Mouse (Mus musculus) kidney, embryonic 15.5 days (tissue): ENCODE results near the gene Nrros. TPM values are rescaled to one million over a fixed set of nuclear protein-coding genes. Genes with fewer than 3 reads are reported as not detected.
A peak's percentile ranks its signal among the peaks of the same experiment; 100 is the strongest.

Experiments used
- ATAC-seq: fragments of 200-750 bp; cut with Nextera tagmentation; replicated peaks from 2 replicates; pipeline ENCODE4 v1.8.0; 2017; ENCODE audit warnings: moderate TSS enrichment; ENCODE audit not compliant: low FRiP score
- H3K27ac ChIP-seq: fragments of 300-500 bp; sonication (generic); 2 replicates; pipeline ENCODE4 v1.5.1; 2015; ENCODE audit warnings: mild to moderate bottlenecking, inconsistent platforms
- H3K27me3 ChIP-seq: fragments of 300-500 bp; sonication (generic); 2 replicates; pipeline ENCODE4 v1.6.1; 2015; ENCODE audit warnings: inconsistent platforms
- H3K36me3 ChIP-seq: fragments of 300-500 bp; sonication (generic); 2 replicates; pipeline ENCODE4 v1.6.1; 2015; ENCODE audit warnings: inconsistent platforms
- H3K4me1 ChIP-seq: fragments of 300-500 bp; sonication (generic); 2 replicates; pipeline ENCODE4 v1.6.1; 2015; ENCODE audit warnings: inconsistent platforms
- H3K4me2 ChIP-seq: fragments of 300-500 bp; sonication (generic); 2 replicates; pipeline ENCODE4 v1.6.1; 2015; ENCODE audit warnings: moderate library complexity, mild to moderate bottlenecking, inconsistent platforms
- H3K4me3 ChIP-seq: fragments of 300-500 bp; sonication (generic); replicated peaks from 2 replicates; pipeline ENCODE4 v1.5.1; 2015; ENCODE audit warnings: mild to moderate bottlenecking, inconsistent platforms
- H3K9ac ChIP-seq: fragments of 300-500 bp; sonication (generic); 2 replicates; pipeline ENCODE4 v1.6.1; 2015; ENCODE audit warnings: mild to moderate bottlenecking, inconsistent platforms
- H3K9me3 ChIP-seq: fragments of 300-500 bp; sonication (generic); replicated peaks from 2 replicates; pipeline ENCODE4 v1.6.1; 2016; ENCODE audit warnings: inconsistent platforms
- WGBS: fragments of 180-500 bp; shearing (Covaris S2); methylation state at CpG from one replicate; pipeline ENCODE4 v1.1.7; 2015; ENCODE audit warnings: mixed read lengths; 5-methylcytosine and 5-hydroxymethylcytosine counted together
- polyA plus RNA-seq: library from polyadenylated mRNA; unstranded; fragments of >200 nt; fragmentation: Nextera tagmentation; extraction: Ambion mirVana; gene quantifications from 2 replicates; pipeline ENCODE4 v1.2.1, GENCODE M21; 2015

Gene Nrros
- 17.7 and 17.8 TPM in 2 replicates for polyA plus RNA-seq

DNA sequence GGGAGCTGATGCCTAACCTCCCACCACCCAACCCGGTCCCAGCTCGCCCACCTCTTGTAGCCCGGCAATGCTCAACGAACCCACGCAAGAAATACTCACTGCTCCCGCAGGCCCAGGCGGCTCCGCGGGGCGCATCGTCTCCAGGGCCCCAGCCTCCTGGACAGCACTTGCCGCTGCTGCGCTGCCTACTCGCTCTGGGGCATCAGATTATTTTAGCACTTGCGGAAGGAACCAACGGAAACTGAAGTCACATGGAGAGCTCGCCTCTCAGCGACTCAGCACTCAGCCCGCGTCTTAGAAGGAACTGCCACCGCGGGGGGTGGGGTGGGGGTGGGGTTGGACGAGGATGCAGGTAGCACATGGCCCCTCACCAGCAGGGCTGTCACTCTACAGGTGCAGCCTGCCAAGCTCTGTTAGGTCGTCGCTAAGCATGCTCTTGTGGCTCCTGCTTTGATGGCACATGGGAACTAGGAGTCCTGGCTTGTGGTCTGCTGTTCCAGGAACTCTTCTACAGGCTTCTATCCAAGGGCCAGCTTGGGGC lies at the start of gene Nrros:
Nrros (minus strand) TSS at position 314 of the 541 bp plus-strand sequence.
- ATAC-seq: peak; percentile 65
- peak within 1 kb of the TSS; percentile 50 for H3K4me3 ChIP-seq
- peak within 1 kb of the TSS; percentile 79 for H3K4me2 ChIP-seq
- H3K9ac ChIP-seq: peak within 1 kb of the TSS; percentile 49
- peaks cover 25% of the 10 kb centered on the region for H3K4me1 ChIP-seq
- peaks cover 8% of the 10 kb centered on the region; the same call in 1 of the 2 replicates for H3K27me3 ChIP-seq
- H3K9me3 ChIP-seq: no peaks in the 10 kb centered on the region
- no peaks in the 10 kb centered on the region for H3K36me3 ChIP-seq
- H3K27ac ChIP-seq: peak within 1 kb of the TSS; percentile 15; the same call in 1 of the 2 replicates
- under 1% methylated on average over 25 of the region's 25 CpGs for WGBS

DNA sequence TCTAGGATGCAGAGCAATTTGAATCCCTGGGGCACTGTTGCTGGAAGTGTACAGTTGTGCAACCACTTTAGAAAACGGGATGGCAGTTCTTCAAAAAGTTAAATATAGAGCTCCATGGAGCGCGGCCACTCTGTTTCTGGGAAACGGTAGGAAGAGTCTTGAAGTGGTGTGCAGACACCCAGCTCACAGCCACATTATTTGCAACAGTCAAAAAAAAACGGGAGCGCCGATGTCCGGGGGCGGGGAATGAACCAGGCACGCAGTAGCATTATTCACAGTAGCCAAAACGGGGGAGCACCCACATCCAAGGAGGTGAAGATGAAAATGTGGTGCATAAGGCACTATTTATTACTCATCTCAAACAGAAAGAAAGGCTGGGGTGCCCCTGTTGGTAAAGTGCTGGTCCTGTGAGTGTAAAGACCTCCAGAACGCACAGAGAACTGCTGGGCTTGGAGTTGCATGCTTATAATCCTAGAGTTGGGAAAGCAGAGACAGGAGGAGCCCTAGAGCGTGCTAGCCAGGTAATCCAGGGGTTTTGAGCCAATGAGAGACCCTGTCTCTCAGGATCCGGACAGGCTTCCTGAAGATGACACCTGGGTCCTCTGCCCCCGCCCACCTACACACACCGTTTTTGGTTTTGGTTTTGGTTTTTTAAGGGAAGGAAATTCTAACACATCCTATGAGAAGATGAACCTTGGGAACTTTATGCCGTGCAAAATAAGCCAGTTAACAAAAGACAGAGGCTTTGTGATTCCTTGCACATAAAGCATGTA lies 49.6 kb upstream of the Nrros start:
- Histone ChIP-seq H3K36me3 (no peaks in the 10 kb centered on the region), H3K27ac (no peak overlapping the region), H3K9ac (no peak overlapping the region), H3K27me3 (no peaks in the 10 kb centered on the region), H3K9me3 (peaks cover 3% of the 10 kb centered on the region; the same call in 1 of the 2 replicates), H3K4me2 (no peak overlapping the region), H3K4me3 (no peak overlapping the region), H3K4me1 (no peaks in the 10 kb centered on the region)
- ATAC-seq: no peak
- 78% methylated on average over 17 of the region's 17 CpGs for WGBS

- H3K36me3 ChIP-seq: no peaks in the 10 kb centered on the region
- H3K27ac ChIP-seq: no peak overlapping the region
- H3K9ac ChIP-seq: no peak overlapping the region
- no peak overlapping the region for H3K4me2 ChIP-seq
- H3K27me3 ChIP-seq: no peaks in the 10 kb centered on the region
- no peak overlapping the region for H3K4me3 ChIP-seq
- H3K9me3 ChIP-seq: peaks cover 9% of the 10 kb centered on the region; the same call in 1 of the 2 replicates
- H3K4me1 ChIP-seq: no peaks in the 10 kb centered on the region
- no peak for ATAC-seq
Measured at GRCm38 (mm10) chr16:32214156-32214555, 48.8 kb upstream of the Nrros start.

DNA sequence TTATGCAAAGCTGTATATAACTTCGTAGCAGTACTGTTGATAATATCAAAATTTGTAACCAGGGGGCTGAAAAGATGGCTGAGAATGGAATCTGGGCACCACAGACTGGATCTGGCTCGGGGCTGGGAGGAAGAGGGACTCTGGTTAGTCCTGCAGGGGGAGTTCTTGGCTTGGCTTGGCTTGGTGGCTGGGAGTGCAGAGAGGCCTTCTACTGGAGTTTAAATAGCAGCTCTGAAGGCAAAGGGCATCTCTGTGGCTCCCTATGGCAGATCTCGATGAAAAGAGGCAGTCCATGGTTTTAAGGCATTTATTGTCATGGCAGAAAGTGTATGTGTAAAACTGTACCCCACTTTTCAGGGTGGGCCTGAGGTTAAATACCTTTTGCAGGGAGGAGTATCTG lies 39.5 kb upstream of the Nrros start:
- Histone ChIP-seq H3K9ac (no peak overlapping the region), H3K36me3 (no peaks in the 10 kb centered on the region), H3K27ac (no peak overlapping the region), H3K9me3 (peaks cover 6% of the 10 kb centered on the region; the same call in 1 of the 2 replicates), H3K4me3 (no peak overlapping the region), H3K4me2 (no peak overlapping the region), H3K27me3 (no peaks in the 10 kb centered on the region), H3K4me1 (peaks cover 12% of the 10 kb centered on the region)
- no peak for ATAC-seq
- WGBS: 59% methylated on average over 3 of the region's 3 CpGs

DNA sequence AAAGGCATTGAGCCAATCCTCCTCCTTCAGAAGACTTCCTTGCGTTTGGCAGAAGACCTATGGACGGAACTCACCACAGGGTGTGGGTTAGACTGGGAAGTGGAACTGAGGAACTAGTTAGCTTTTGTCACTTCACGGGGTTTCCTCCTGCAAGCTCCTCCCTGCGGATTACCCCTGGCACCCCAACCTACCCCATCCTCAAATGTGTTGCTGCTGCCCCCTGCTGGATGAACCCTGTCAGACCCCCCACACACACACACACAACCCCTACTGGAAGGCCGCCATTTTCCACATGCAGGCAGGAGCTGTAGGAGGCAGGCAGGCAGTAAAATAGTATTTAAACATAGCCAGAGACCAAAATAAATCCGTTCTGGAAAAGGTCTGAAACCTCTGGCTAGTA lies 37.3 kb upstream of the Nrros start:
- Histone ChIP-seq H3K27ac (no peak overlapping the region), H3K9me3 (no peaks in the 10 kb centered on the region), H3K4me1 (peaks cover 12% of the 10 kb centered on the region), H3K36me3 (no peaks in the 10 kb centered on the region), H3K4me2 (no peak overlapping the region), H3K4me3 (no peak overlapping the region), H3K9ac (no peak overlapping the region), H3K27me3 (no peaks in the 10 kb centered on the region)
- 79% methylated on average over 6 of the region's 6 CpGs for WGBS
- ATAC-seq: no peak

DNA sequence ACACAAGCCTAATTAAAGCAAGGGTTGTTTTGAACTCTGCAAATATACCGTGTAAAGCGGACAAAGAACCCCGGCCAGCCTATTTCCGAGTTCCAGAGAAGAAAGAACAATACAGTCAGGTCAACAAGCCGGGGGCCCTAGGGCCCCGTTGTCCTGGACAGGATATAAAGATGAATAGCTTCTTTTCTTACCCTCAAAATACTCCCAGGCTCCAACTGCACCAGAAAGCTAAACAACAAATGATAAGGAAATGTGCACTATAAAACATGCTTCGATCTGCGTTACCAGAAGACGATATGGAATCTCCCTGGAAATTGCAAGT lies 35.6 kb upstream of the Nrros start:
- peak overlapping the region; percentile 57 for H3K4me2 ChIP-seq
- peak overlapping the region; percentile 87 for H3K27ac ChIP-seq
- H3K9ac ChIP-seq: no peak overlapping the region
- H3K9me3 ChIP-seq: no peaks in the 10 kb centered on the region
- H3K27me3 ChIP-seq: no peaks in the 10 kb centered on the region
- H3K36me3 ChIP-seq: no peaks in the 10 kb centered on the region
- peaks cover 12% of the 10 kb centered on the region for H3K4me1 ChIP-seq
- WGBS: 30% methylated on average over 9 of the region's 9 CpGs
- H3K4me3 ChIP-seq: peak overlapping the region; percentile 33
- ATAC-seq: peak; percentile 33; the same call in 1 of the 2 replicates

DNA sequence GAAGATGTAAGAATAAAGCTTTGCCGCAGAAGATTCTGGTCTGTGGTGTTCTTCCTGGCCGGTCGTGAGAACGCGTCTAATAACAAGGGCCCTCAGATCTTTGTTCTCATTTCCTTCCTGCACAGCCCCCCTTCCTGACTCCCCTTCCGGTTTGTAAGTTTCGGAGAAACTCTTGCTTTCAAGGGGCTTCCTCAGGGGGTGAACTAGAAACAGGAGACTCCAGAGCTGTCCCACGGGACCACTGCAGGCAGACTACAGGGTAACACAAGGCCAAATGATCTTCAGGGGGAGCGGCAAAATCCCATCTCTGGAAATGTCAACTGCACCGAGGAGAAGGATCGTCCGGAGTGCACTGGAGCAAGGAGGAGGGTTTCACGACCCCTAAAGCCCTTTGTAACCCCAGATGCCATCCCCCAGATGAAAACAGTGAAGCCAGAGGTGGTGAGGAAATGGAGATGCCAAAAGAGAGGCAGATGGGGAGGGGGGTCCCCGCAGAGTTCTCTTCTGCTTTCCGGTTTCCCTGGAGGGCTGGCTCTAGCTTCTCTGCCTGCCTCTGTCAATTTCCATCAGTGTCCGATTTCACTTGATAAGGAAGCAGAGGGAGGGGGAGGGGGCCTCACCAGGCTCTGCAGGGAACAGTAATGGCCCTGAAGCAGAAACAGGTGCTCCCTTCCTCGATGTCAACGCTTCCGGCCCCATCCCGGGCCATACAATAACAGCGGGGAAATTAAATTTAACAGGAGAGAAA lies 35.0 kb upstream of the Nrros start:
- Histone ChIP-seq H3K9me3 (no peaks in the 10 kb centered on the region), H3K27me3 (no peaks in the 10 kb centered on the region), H3K9ac (no peak overlapping the region), H3K27ac (peak overlapping the region; percentile 87), H3K4me3 (peak overlapping the region; percentile 33), H3K36me3 (no peaks in the 10 kb centered on the region), H3K4me2 (peak overlapping the region; percentile 57), H3K4me1 (peaks cover 12% of the 10 kb centered on the region)
- 22% methylated on average over 21 of the region's 21 CpGs for WGBS
- peak; percentile 82; the same call in 1 of the 2 replicates for ATAC-seq

GRCm38 (mm10) chr16:32190011-32190441 lies 24.6 kb upstream of the Nrros start:
- no peaks in the 10 kb centered on the region for H3K27me3 ChIP-seq
- no peak overlapping the region for H3K27ac ChIP-seq
- no peaks in the 10 kb centered on the region for H3K9me3 ChIP-seq
- no peaks in the 10 kb centered on the region for H3K36me3 ChIP-seq
- no peak overlapping the region for H3K4me3 ChIP-seq
- WGBS: 61% methylated on average over 12 of the region's 12 CpGs
- no peak overlapping the region for H3K4me2 ChIP-seq
- H3K4me1 ChIP-seq: no peaks in the 10 kb centered on the region
- H3K9ac ChIP-seq: no peak overlapping the region
- ATAC-seq: no peak

DNA sequence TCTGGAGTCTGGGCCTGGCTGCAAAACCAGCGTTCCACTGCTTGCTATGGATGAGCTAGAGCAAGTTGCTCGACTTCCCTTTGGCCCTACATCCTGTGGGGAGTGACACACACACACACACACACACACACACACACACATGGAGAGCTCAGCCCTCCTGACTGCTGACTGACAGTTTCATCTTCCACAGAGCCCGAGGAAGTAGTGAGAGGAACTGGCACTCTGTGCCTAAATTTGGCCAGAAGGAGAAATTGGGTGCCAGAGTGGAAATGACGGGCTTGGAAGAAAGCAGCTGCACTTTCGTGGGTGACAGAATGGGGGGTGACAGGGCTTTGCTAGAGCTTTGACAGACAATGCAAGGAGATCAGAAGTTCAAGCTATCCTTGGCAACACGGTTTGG lies 23.7 kb upstream of the Nrros start:
- Histone ChIP-seq H3K36me3 (no peaks in the 10 kb centered on the region), H3K9ac (no peak overlapping the region), H3K4me1 (no peaks in the 10 kb centered on the region), H3K27ac (no peak overlapping the region), H3K9me3 (no peaks in the 10 kb centered on the region), H3K27me3 (no peaks in the 10 kb centered on the region), H3K4me3 (no peak overlapping the region), H3K4me2 (no peak overlapping the region)
- no peak for ATAC-seq
- WGBS: 49% methylated on average over 6 of the region's 6 CpGs

- no peak overlapping the region for H3K4me2 ChIP-seq
- no peak overlapping the region for H3K4me3 ChIP-seq
- H3K27me3 ChIP-seq: no peaks in the 10 kb centered on the region
- no peak for ATAC-seq
- H3K27ac ChIP-seq: no peak overlapping the region
- 95% methylated on average over 5 of the region's 5 CpGs for WGBS
- no peaks in the 10 kb centered on the region for H3K4me1 ChIP-seq
- H3K36me3 ChIP-seq: no peaks in the 10 kb centered on the region
- H3K9ac ChIP-seq: no peak overlapping the region
- H3K9me3 ChIP-seq: no peaks in the 10 kb centered on the region
Measured at GRCm38 (mm10) chr16:32186056-32186455, 20.7 kb upstream of the Nrros start.

DNA sequence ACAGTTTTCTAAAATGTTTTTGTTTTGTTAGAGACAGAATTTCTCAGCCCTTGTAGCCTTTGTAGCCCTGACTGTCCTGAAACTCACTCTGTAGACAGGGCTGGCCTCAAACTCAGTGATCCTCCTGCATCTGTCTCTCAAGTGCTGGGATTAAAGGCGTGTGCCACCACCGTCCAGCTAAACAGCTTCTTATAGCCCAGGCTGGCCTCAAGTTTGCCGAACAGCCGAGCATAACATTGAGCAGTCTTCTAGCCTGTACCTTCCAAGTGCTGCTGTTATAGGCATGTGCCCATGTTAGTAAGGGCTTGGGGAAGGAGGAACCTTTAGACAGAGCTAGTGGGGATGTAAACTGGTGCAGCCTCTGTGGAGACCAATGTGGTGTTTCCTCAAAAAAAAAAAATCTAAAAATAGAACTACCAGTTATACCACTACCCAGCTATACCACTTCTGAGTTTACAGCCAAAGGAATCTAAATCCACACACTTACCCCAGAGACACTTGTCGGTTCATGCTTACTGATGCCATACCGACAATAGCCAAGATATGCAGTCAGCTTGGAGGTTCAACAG lies 14.0 kb upstream of the Nrros start, which contains the start of gene Bex6:
Bex6 (plus strand) TSS at position 491 of the 569 bp plus-strand sequence.
- Histone ChIP-seq H3K9ac (no peak within 1 kb of the TSS), H3K9me3 (peaks cover 2% of the 10 kb centered on the region; the same call in 1 of the 2 replicates), H3K27ac (no peak within 1 kb of the TSS), H3K4me1 (peaks cover 13% of the 10 kb centered on the region), H3K4me2 (no peak within 1 kb of the TSS), H3K4me3 (no peak within 1 kb of the TSS), H3K27me3 (no peaks in the 10 kb centered on the region), H3K36me3 (no peaks in the 10 kb centered on the region)
- ATAC-seq: no peak
- 91% methylated on average over 6 of the region's 6 CpGs for WGBS
